Mouse (Mus musculus): ENCODE data around the gene Fnbp1l.

Fnbp1l gene

DNA sequence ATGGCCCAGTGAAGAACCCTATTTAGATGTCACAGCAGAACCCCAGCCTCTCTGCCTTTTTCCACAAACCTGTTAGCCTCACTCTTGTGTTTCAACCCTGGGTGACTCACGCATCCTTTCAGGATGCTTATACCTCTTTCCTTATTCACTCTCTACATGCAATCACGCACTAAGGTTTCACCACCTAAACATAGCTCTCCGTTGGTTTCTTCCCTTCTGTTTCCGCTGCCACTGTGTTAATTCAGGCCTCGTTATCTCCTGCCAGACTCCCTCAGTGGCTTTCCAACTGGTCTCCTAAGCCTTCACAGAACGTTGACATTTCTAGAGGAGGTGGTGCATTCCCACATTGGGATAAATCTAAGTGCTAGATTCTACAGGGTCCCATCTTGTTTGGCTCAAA, 128.9 kb downstream of the Fnbp1l start:
- no peak for DNase-seq

Data from cerebellum, postnatal 36 days (tissue).